ENCODE assay signal across 12 mouse cellular contexts in the genomic region with DNA sequence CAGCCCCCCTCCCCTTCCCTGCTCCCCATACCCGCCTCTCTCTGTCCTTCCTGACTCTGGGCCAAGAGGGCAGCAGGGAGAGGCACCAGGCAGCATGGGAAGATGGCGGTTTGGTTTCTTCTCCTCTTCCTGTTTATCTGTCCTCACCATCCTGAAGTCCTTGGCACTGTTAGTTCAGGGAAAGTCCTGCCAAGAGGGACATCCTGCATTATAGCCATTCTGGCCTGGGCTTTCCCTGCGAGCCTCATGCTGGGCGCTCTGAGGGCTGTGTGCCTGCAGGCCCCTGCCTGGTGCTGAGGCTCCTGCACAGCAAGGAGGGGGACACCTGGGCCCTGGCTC. TPM values are rescaled to one million over a fixed set of nuclear protein-coding genes. Genes with fewer than 3 reads are reported as not detected.
DNase-seq lines count a peak whose midpoint lies in the region; ATAC-seq and TF ChIP-seq lines count a peak whose summit lies in the region.
"Had no signal": no experiment of that assay in that cellular context is flagged by ENCODE, and none has a peak within 500 bp of the region (broad histone marks: within the 10 kb centered on the region; RNA-seq: fewer than 3 reads in every experiment).

No protein-coding gene starts in this region.

- H3K4me3 ChIP-seq in hindbrain, embryonic 10.5 days, result no peak overlapping the region
- no peak overlapping the region for H3K4me3 ChIP-seq in hindbrain, embryonic 12.5 days
- H3K4me3 ChIP-seq in E14TG2a.4 (replicated peaks; ENCODE audit: low read length), result 0 out of 2 replicates have a peak overlapping the region, but pooled peaks have one; percentile 17
- H3K4me3 ChIP-seq in hindbrain, embryonic 16.5 days (ENCODE audit: low read length), result no peak overlapping the region
- H3K4me3 ChIP-seq: forebrain, embryonic 15.5 days; liver, embryonic 15.5 days; myocyte had no signal

- H3K4me2 ChIP-seq in hindbrain, embryonic 12.5 days (replicated peaks), result no peak overlapping the region
- no peak overlapping the region for H3K4me2 ChIP-seq in hindbrain, embryonic 16.5 days (ENCODE audit: low read length)
- H3K4me2 ChIP-seq: forebrain, embryonic 15.5 days; liver, embryonic 15.5 days had no signal

- peak overlapping the region; percentile 46 for H3K27ac ChIP-seq in hindbrain, embryonic 10.5 days
- H3K27ac ChIP-seq in hindbrain, embryonic 12.5 days, result no peak overlapping the region
- H3K27ac ChIP-seq in hindbrain, embryonic 16.5 days (ENCODE audit: low read depth, low read length), result peak overlapping the region; percentile 16; the same call in 1 of the 2 replicates
- H3K27ac ChIP-seq: forebrain, embryonic 15.5 days; liver, embryonic 15.5 days had no signal

- ATAC-seq in hindbrain, embryonic 12.5 days (ENCODE audit: low FRiP score), result no peak
- ATAC-seq in cerebellum, adult (ENCODE audit: insufficient number of reproducible peaks, low FRiP score, low TSS enrichment), result peak; percentile 78
- ATAC-seq in hindbrain, embryonic 16.5 days, result peak; percentile 60; the same call in 1 of the 2 replicates
- ATAC-seq: forebrain, embryonic 15.5 days had no signal

- no peaks in the 10 kb centered on the region for H3K9me3 ChIP-seq in hindbrain, embryonic 10.5 days
- no peaks in the 10 kb centered on the region for H3K9me3 ChIP-seq in hindbrain, embryonic 12.5 days (replicated peaks)
- H3K9me3 ChIP-seq in E14TG2a.4 (ENCODE audit: low read length), result no peaks in the 10 kb centered on the region
- H3K9me3 ChIP-seq in hindbrain, embryonic 16.5 days (ENCODE audit: control insufficient read depth, low read length), result no peaks in the 10 kb centered on the region

- WGBS in hindbrain, embryonic 10.5 days, result 62% methylated on average over 4 of the region's 4 CpGs
- 86% methylated on average over 3 of the region's 4 CpGs for WGBS in hindbrain, embryonic 12.5 days
- WGBS in hindbrain, embryonic 16.5 days, result 41% methylated on average over 4 of the region's 4 CpGs

- no peak for DNase-seq in hindbrain, embryonic 10.5 days (ENCODE audit: low spot score)
- no peak for DNase-seq in ovary, postnatal 10 days (ENCODE audit: low spot score)
- DNase-seq in spleen, adult 12 weeks (ENCODE audit: low spot score), result no peak
- DNase-seq: layer of hippocampus, postnatal 36 days; thymus, postnatal 14 days had no signal

- H3K36me3 ChIP-seq in hindbrain, embryonic 10.5 days, result 0 out of 2 replicates have a peak, but pooled peaks cover 7% of the 10 kb centered on the region
- H3K36me3 ChIP-seq in hindbrain, embryonic 12.5 days, result no peaks in the 10 kb centered on the region
- peaks cover 90% of the 10 kb centered on the region for H3K36me3 ChIP-seq in E14TG2a.4 (ENCODE audit: insufficient read depth, low read length)
- H3K36me3 ChIP-seq in hindbrain, embryonic 16.5 days (ENCODE audit: control insufficient read depth, insufficient read depth, low read length), result no peaks in the 10 kb centered on the region
- H3K36me3 ChIP-seq: forebrain, embryonic 15.5 days; liver, embryonic 15.5 days had no signal

- no peaks in the 10 kb centered on the region for H3K27me3 ChIP-seq in hindbrain, embryonic 10.5 days (ENCODE audit: insufficient read depth, poor library complexity, severe bottlenecking)
- no peaks in the 10 kb centered on the region for H3K27me3 ChIP-seq in hindbrain, embryonic 12.5 days
- no peaks in the 10 kb centered on the region for H3K27me3 ChIP-seq in E14TG2a.4 (ENCODE audit: insufficient read depth, low read length)
- H3K27me3 ChIP-seq in hindbrain, embryonic 16.5 days (replicated peaks; ENCODE audit: control insufficient read depth, insufficient read depth, low read length), result no peaks in the 10 kb centered on the region
- H3K27me3 ChIP-seq: forebrain, embryonic 15.5 days; liver, embryonic 15.5 days had no signal

- H3K4me1 ChIP-seq in hindbrain, embryonic 10.5 days (replicated peaks), result peaks cover 70% of the 10 kb centered on the region
- H3K4me1 ChIP-seq in hindbrain, embryonic 12.5 days, result peaks cover 34% of the 10 kb centered on the region
- peaks cover 99% of the 10 kb centered on the region for H3K4me1 ChIP-seq in E14TG2a.4 (replicated peaks; ENCODE audit: low read depth, low read length)
- H3K4me1 ChIP-seq in hindbrain, embryonic 16.5 days (ENCODE audit: control insufficient read depth, insufficient read depth, low read depth, low read length), result peaks cover 17% of the 10 kb centered on the region

- H3K9ac ChIP-seq in hindbrain, embryonic 12.5 days, result no peak overlapping the region
- H3K9ac ChIP-seq in hindbrain, embryonic 16.5 days (ENCODE audit: low read depth, low read length), result no peak overlapping the region
- H3K9ac ChIP-seq: forebrain, embryonic 15.5 days; liver, embryonic 15.5 days had no signal

- TF ChIP-seq CTCF in E14TG2a.4 (conservative IDR thresholded peaks at IDR 0.05; ENCODE audit: low read length), result no peak

RNA-seq across cellular contexts. Expression of a gene that starts 10.8 kb away (rescaled TPM):
- polyA plus RNA-seq in hindbrain, embryonic 10.5 days (2016; fragmentation: Nextera tagmentation; extraction: Ambion mirVana), result 35.7 and 40.3 TPM in 2 replicates
- polyA plus RNA-seq in hindbrain, embryonic 12.5 days (2016; fragmentation: Nextera tagmentation; extraction: Ambion mirVana), result 34.5 and 39.3 TPM in 2 replicates
- polyA plus RNA-seq in hindbrain, embryonic 16.5 days (2015; fragmentation: Nextera tagmentation; extraction: Ambion mirVana), result 26.9 and 30.6 TPM in 2 replicates

RNA-seq across cellular contexts. Expression of a gene that starts 45.2 kb away (rescaled TPM):
- polyA plus RNA-seq in hindbrain, embryonic 10.5 days (2016; fragmentation: Nextera tagmentation; extraction: Ambion mirVana), result 0.12 and 0.24 TPM in 2 replicates
- polyA plus RNA-seq in hindbrain, embryonic 12.5 days (2016; fragmentation: Nextera tagmentation; extraction: Ambion mirVana), result 0.10 TPM in 1 of 2 replicates, not detected in the other
- 0.24 and 0.56 TPM in 2 replicates for polyA plus RNA-seq in hindbrain, embryonic 16.5 days (2015; fragmentation: Nextera tagmentation; extraction: Ambion mirVana)
